Mouse (Mus musculus): ENCODE measurements around the gene Ubr3.

GRCm38 (mm10) chr2:69851427-69852058, 45.5 kb upstream of the Ubr3 start:
- no peak for TF ChIP-seq POLR2A (IDR thresholded peaks at IDR 0.05; ENCODE audit: borderline replicate concordance, control insufficient read depth, low read depth, low read length)
- TF ChIP-seq CTCF (IDR thresholded peaks at IDR 0.05; ENCODE audit: control insufficient read depth, insufficient read depth, low read length), result peak; percentile 31; the same call in 1 of the 2 replicates
